Mouse (Mus musculus): ENCODE results near the gene Mgat4a. TPM values are rescaled to one million over a fixed set of nuclear protein-coding genes. Genes with fewer than 3 reads are reported as not detected.
A peak's percentile ranks its signal among the peaks of the same experiment; 100 is the strongest.

Mgat4a gene
- total and polyA plus RNA-seq, 3 experiments: 22.3 to 23.2 (median 22.9) TPM

- TF ChIP-seq SIN3A (IDR thresholded peaks at IDR 0.05; ENCODE audit: low read length): 0 out of 2 replicates have a peak, but pooled peaks have one; percentile 10
- TF ChIP-seq MYC (IDR thresholded peaks at IDR 0.05; ENCODE audit: low read depth, low read length): no peak
- no peak for TF ChIP-seq USF2 (conservative IDR thresholded peaks at IDR 0.05; ENCODE audit: low read depth, low read length)
- Histone ChIP-seq H3K4me1 (ENCODE audit: control insufficient read depth in 1 of 2, insufficient read depth in 2 of 2) (peaks cover 18 to 67% of the 10 kb centered on the region in 2 experiments), H3K9ac (ENCODE audit: insufficient read depth, low read depth) (peak overlapping the region; percentile 71), H3K4me2 (ENCODE audit: insufficient read depth, low read depth, poor library complexity, severe bottlenecking) (peak overlapping the region; percentile 74), H3K27ac (ENCODE audit: insufficient read depth, low read depth) (peak overlapping the region; percentile 99), H3K36me3 (replicated peaks in 1 of 2; ENCODE audit: control insufficient read depth in 1 of 2, insufficient read depth in 1 of 2, low read length in 1 of 2) (peaks cover 12 to 27% of the 10 kb centered on the region in 2 experiments), H3K79me2 (replicated peaks; ENCODE audit: control insufficient read depth, extremely low read depth, insufficient read depth, poor library complexity, severe bottlenecking) (peaks cover 24% of the 10 kb centered on the region), H3K27me3 (replicated peaks) (no peaks in the 10 kb centered on the region), H3K9me3 (replicated peaks; ENCODE audit: low read length) (peaks cover 7% of the 10 kb centered on the region), H3K4me3 (replicated peaks in 1 of 3; ENCODE audit: low read depth in 2 of 3, low read length in 2 of 3, poor library complexity in 1 of 3) (peak overlapping the region; percentile 13 to 32 (median 25))
- in situ Hi-C loops (cut with MboI; ENCODE audit: low pct_ligation_motif_present, low pct_unique_long_range_greater_than_20kb, low sequenced_read_pairs): loop anchor here (5.0 kb wide), 1 partner anchor 159 kb away; no protein-coding TSS in a partner anchor
- dilution Hi-C loops (cut with MboI; ENCODE audit: extremely low pct_ligation_motif_present, extremely low pct_unique_long_range_greater_than_20kb, low sequenced_read_pairs): no loop called here
- DNase-seq (ENCODE audit: extremely low read depth): no peak
These were observed 67.6 kb downstream of the Mgat4a start for GRCm38 (mm10) chr1:37473251-37473650.

GRCm38 (mm10) chr1:37471179-37472148 is 69.4 kb downstream of the Mgat4a start:
- Histone ChIP-seq H3K4me1 (ENCODE audit: control insufficient read depth in 1 of 2, insufficient read depth in 2 of 2) (peaks cover 17 to 63% of the 10 kb centered on the region in 2 experiments), H3K27me3 (replicated peaks) (no peaks in the 10 kb centered on the region), H3K9me3 (replicated peaks; ENCODE audit: low read length) (peaks cover 9% of the 10 kb centered on the region), H3K27ac (ENCODE audit: insufficient read depth, low read depth) (no peak overlapping the region), H3K79me2 (replicated peaks; ENCODE audit: control insufficient read depth, extremely low read depth, insufficient read depth, poor library complexity, severe bottlenecking) (peaks cover 15% of the 10 kb centered on the region), H3K36me3 (replicated peaks in 1 of 2; ENCODE audit: control insufficient read depth in 1 of 2, insufficient read depth in 1 of 2, low read length in 1 of 2) (peaks cover 13 to 29% of the 10 kb centered on the region in 2 experiments), H3K4me3 (replicated peaks in 1 of 3; ENCODE audit: low read depth in 2 of 3, low read length in 2 of 3, poor library complexity in 1 of 3) (no peak overlapping the region), H3K9ac (ENCODE audit: insufficient read depth, low read depth) (no peak overlapping the region), H3K4me2 (ENCODE audit: insufficient read depth, low read depth, poor library complexity, severe bottlenecking) (no peak overlapping the region)
- in situ Hi-C loops (cut with MboI; ENCODE audit: low pct_ligation_motif_present, low pct_unique_long_range_greater_than_20kb, low sequenced_read_pairs) (loop anchor here (5.0 kb wide), 1 partner anchor 161 kb away; no protein-coding TSS in a partner anchor), dilution Hi-C loops (cut with MboI; ENCODE audit: extremely low pct_ligation_motif_present, extremely low pct_unique_long_range_greater_than_20kb, low sequenced_read_pairs) (no loop called here)
- DNase-seq (ENCODE audit: extremely low read depth): no peak
- TF ChIP-seq RCOR1 (conservative IDR thresholded peaks at IDR 0.05; ENCODE audit: low read depth, low read length) (no peak), GABPA (IDR thresholded peaks at IDR 0.05; ENCODE audit: insufficient replicate concordance, low read depth, low read length) (no peak), ELF1 (IDR thresholded peaks at IDR 0.05; ENCODE audit: low read depth, low read length) (no peak), JUN (IDR thresholded peaks at IDR 0.05; ENCODE audit: insufficient read depth, low read depth, low read length) (no peak), ZMIZ1 (IDR thresholded peaks at IDR 0.05; ENCODE audit: low read depth, low read length) (no peak), USF1 (IDR thresholded peaks at IDR 0.05; ENCODE audit: low read depth, low read length) (no peak), TCF12 (IDR thresholded peaks at IDR 0.05; ENCODE audit: low read depth, low read length) (no peak), ZC3H11A (IDR thresholded peaks at IDR 0.05; ENCODE audit: low read depth, low read length) (0 out of 2 replicates have a peak, but pooled peaks have one; percentile 26), USF2 (conservative IDR thresholded peaks at IDR 0.05; ENCODE audit: low read depth, low read length) (no peak), SIN3A (IDR thresholded peaks at IDR 0.05; ENCODE audit: low read length) (no peak), ETS1 (conservative IDR thresholded peaks at IDR 0.05; ENCODE audit: low read depth, low read length) (no peak), HCFC1 (IDR thresholded peaks at IDR 0.05; ENCODE audit: low read depth, low read length) (no peak), CHD2 (IDR thresholded peaks at IDR 0.05; ENCODE audit: low read length) (no peak), KAT2A (IDR thresholded peaks at IDR 0.05; ENCODE audit: insufficient replicate concordance, low read length) (no peak), MAZ (IDR thresholded peaks at IDR 0.05; ENCODE audit: low read depth, low read length) (0 out of 2 replicates have a peak, but pooled peaks have one; percentile 56), EP300 (IDR thresholded peaks at IDR 0.05; ENCODE audit: low read length) (no peak), RAD21 (IDR thresholded peaks at IDR 0.05; ENCODE audit: low read depth, low read length) (peak; percentile 79), IRF4 (IDR thresholded peaks at IDR 0.05; ENCODE audit: low read depth, low read length) (peak; percentile 22; the same call in 1 of the 2 replicates), MYC (IDR thresholded peaks at IDR 0.05; ENCODE audit: low read depth, low read length) (no peak), CHD1 (IDR thresholded peaks at IDR 0.05; ENCODE audit: low read depth, low read length) (no peak), PAX5 (IDR thresholded peaks at IDR 0.05; ENCODE audit: low read length) (no peak), CTCF (conservative IDR thresholded peaks at IDR 0.05 in 1 of 2, IDR thresholded peaks at IDR 0.05 in 1 of 2; ENCODE audit: low read depth in 2 of 2, low read length in 2 of 2) (peak in 1 of 2 experiments; percentile 74; a peak in 2 of 4 replicates), E2F4 (IDR thresholded peaks at IDR 0.05; ENCODE audit: insufficient replicate concordance, low read depth, low read length) (no peak), NELFE (IDR thresholded peaks at IDR 0.05; ENCODE audit: low read depth, low read length) (no peak), MXI1 (IDR thresholded peaks at IDR 0.05; ENCODE audit: low read depth, low read length) (no peak), NRF1 (IDR thresholded peaks at IDR 0.05; ENCODE audit: low read depth, low read length) (no peak), UBTF (IDR thresholded peaks at IDR 0.05; ENCODE audit: low read depth, low read length) (no peak), POLR2A (IDR thresholded peaks at IDR 0.05; ENCODE audit: low read depth, low read length) (no peak), ZKSCAN1 (IDR thresholded peaks at IDR 0.05; ENCODE audit: borderline replicate concordance, low read depth, low read length) (no peak)
